Mouse (Mus musculus): Measurements from ENCODE around the gene Mak. TPM values are rescaled to one million over a fixed set of nuclear protein-coding genes. Genes with fewer than 3 reads are reported as not detected.

Mak gene
- polyA plus RNA-seq (2012; fragmentation: generic; extraction: Trizol), result under 1 TPM in 1 of 2 experiments, not detected in 1; 0.08 TPM

GRCm38 (mm10) chr13:41079421-41079780 is at the start of gene Mak:
Gene Mak (minus strand): TSS chr13:41079706.

GRCm38 (mm10) chr13:41113940-41114339 is 34.4 kb upstream of the Mak start, which contains the start of gene Sycp2l:
Gene Sycp2l (plus strand): TSS chr13:41114307.

GRCm38 (mm10) chr13:41110935-41111334 is 31.4 kb upstream of the Mak start, which contains the start of gene Gcm2:
Gene Gcm2 (minus strand): TSS chr13:41111035.

GRCm38 (mm10) chr13:41015829-41016634 is 63.5 kb downstream of the Mak start, which contains the start of gene Tmem14c:
Gene Tmem14c (plus strand): TSS chr13:41016292.

GRCm38 (mm10) chr13:41000926-41001639 is 78.4 kb downstream of the Mak start, which contains the start of gene Pak1ip1:
Gene Pak1ip1 (plus strand): TSS chr13:41001023.

Other genes with a start within 250 kb of the Mak start
- gene Gcnt2, start 220.0 kb downstream of the Mak start, polyA plus RNA-seq (2012; fragmentation: generic; extraction: Trizol), result under 1 TPM; 0.06 to 0.35 TPM
- gene Pak1ip1, start 78.7 kb downstream of the Mak start, polyA plus RNA-seq (2012; fragmentation: generic; extraction: Trizol), result 10 to 100 TPM; 16.2 to 36.5 TPM
- 100 to 1,000 TPM; 182 to 217 TPM for gene Tmem14c, start 63.4 kb downstream of the Mak start, polyA plus RNA-seq (2012; fragmentation: generic; extraction: Trizol)
- not detected for gene Gcm2, start 31.3 kb upstream of the Mak start, polyA plus RNA-seq (2012; fragmentation: generic; extraction: Trizol)
- not detected for gene Sycp2l, start 34.6 kb upstream of the Mak start, polyA plus RNA-seq (2012; fragmentation: generic; extraction: Trizol)
- not detected for gene Elovl2, start 140.7 kb upstream of the Mak start, polyA plus RNA-seq (2012; fragmentation: generic; extraction: Trizol)
- gene Smim13, start 170.1 kb upstream of the Mak start, polyA plus RNA-seq (2012; fragmentation: generic; extraction: Trizol), result 1 to 10 TPM in 1 of 2 experiments, under 1 TPM in 1; 0.88 to 5.4 TPM
- not detected for gene Gm17364, start 194.3 kb upstream of the Mak start, polyA plus RNA-seq (2012; fragmentation: generic; extraction: Trizol)